Mouse (Mus musculus) ES-E14 (cell line): ENCODE measurements at regions not wholly inside any gene's neighbourhood (a gene's known extent, or its start where the extent isn't known, plus 50 kb on each side); places are given as distances from the start of the nearest gene placed in this dataset.

Experiments used
- DNase-seq: peaks from one replicate; pipeline ENCODE4 v3.0.0-alpha.2; 2013; ENCODE audit warnings: low read depth, low spot score
- H3K27ac ChIP-seq: 2 replicates; pipeline ENCODE4 v1.5.1; 2012; ENCODE audit warnings: low read depth, mild to moderate bottlenecking, low read length, moderate library complexity, mixed read lengths; ENCODE audit not compliant: poor library complexity, insufficient read depth, severe bottlenecking
- H3K36me3 ChIP-seq: 2 replicates; pipeline ENCODE4 v1.6.1; 2012; ENCODE audit warnings: mild to moderate bottlenecking, low read length, moderate library complexity, mixed read lengths; ENCODE audit not compliant: control insufficient read depth, poor library complexity, insufficient read depth, severe bottlenecking
- H3K4me1 ChIP-seq, 2 experiments: fragments of 150-350 bp in 1 of 2; sonication (generic) in 1 of 2; 2 replicates each; pipeline ENCODE4 v1.6.1; 2012; ENCODE audit warnings: low read length in 2 of 2, mild to moderate bottlenecking in 1 of 2, mixed read lengths in 1 of 2; ENCODE audit not compliant: control insufficient read depth in 2 of 2, insufficient read depth in 2 of 2, poor library complexity in 1 of 2
- H3K4me3 ChIP-seq, 2 experiments: fragments of 150-350 bp in 1 of 2; sonication (generic) in 1 of 2; 2 replicates each; pipeline ENCODE4 v1.5.1; 2012; ENCODE audit warnings: low read length in 2 of 2, low read depth in 1 of 2, mild to moderate bottlenecking in 1 of 2, mixed read lengths in 1 of 2; ENCODE audit not compliant: insufficient read depth in 1 of 2, poor library complexity in 1 of 2, severe bottlenecking in 1 of 2
- H3K9ac ChIP-seq: 2 replicates; pipeline ENCODE4 v1.6.1; 2012; ENCODE audit warnings: low read depth, mild to moderate bottlenecking, low read length, mixed read lengths; ENCODE audit not compliant: poor library complexity, insufficient read depth, severe bottlenecking
- H3K9me3 ChIP-seq: fragments of 150-350 bp; sonication (generic); 2 replicates; pipeline ENCODE4 v1.6.1; 2012; ENCODE audit warnings: low read depth, mild to moderate bottlenecking, low read length; ENCODE audit not compliant: control insufficient read depth, insufficient read depth
- CHD2 ChIP-seq: IDR thresholded peaks from 2 replicates; pipeline ENCODE4 v1.6.1; 2014; ENCODE audit warnings: mild to moderate bottlenecking, low read depth, low read length, inconsistent platforms
- HCFC1 ChIP-seq: IDR thresholded peaks from 2 replicates; pipeline ENCODE4 v1.6.1; 2012; ENCODE audit warnings: low read length, inconsistent platforms, borderline replicate concordance; ENCODE audit not compliant: insufficient read depth
- MAFK ChIP-seq: IDR thresholded peaks from 2 replicates; pipeline ENCODE4 v1.6.1; 2014; ENCODE audit warnings: mild to moderate bottlenecking, low read depth, low read length, inconsistent platforms; ENCODE audit not compliant: insufficient read depth
- ZNF384 ChIP-seq: IDR thresholded peaks from 2 replicates; pipeline ENCODE4 v1.6.1; 2012; ENCODE audit warnings: low read depth, low read length, inconsistent platforms
- in situ Hi-C, 2 experiments: fragments of 600-800 bp; cut with MboI; formaldehyde crosslinking; loops; one replicate each; pipeline ENCODE4 v1.15.1; 2025; ENCODE audit warnings: low sequenced_read_pairs in 2 of 2, inconsistent platforms in 1 of 2; ENCODE audit not compliant: unreplicated experiment in 2 of 2

GRCm38 (mm10) chr12:88652001-88652719 lies 70.5 kb upstream of the Nrxn3 start:
- in situ Hi-C loops, result no loop called here
- H3K27ac ChIP-seq, result no peak overlapping the region
- no peaks in the 10 kb centered on the region for H3K4me1 ChIP-seq
- no peak overlapping the region for H3K9ac ChIP-seq
- H3K4me3 ChIP-seq, result no peak overlapping the region
- TF ChIP-seq ZNF384, result no peak
- TF ChIP-seq CHD2, result no peak
- no peak for TF ChIP-seq HCFC1
- TF ChIP-seq MAFK, result no peak
- DNase-seq, result no peak
- H3K36me3 ChIP-seq, result no peaks in the 10 kb centered on the region
- H3K9me3 ChIP-seq, result no peaks in the 10 kb centered on the region
